Mouse (Mus musculus): ENCODE results near the gene Usp7. TPM values are rescaled to one million over a fixed set of nuclear protein-coding genes. Genes with fewer than 3 reads are reported as not detected.

The Usp7 gene
- total RNA-seq, 1 experiment from 2014 or later = 178 TPM

GRCm38 (mm10) chr16:8667814-8668213, 124.3 kb downstream of the Usp7 start:
- no peak for ATAC-seq (replicated peaks; ENCODE audit: insufficient number of reproducible peaks, low FRiP score, low TSS enrichment, poor library complexity, severe bottlenecking)

DNA sequence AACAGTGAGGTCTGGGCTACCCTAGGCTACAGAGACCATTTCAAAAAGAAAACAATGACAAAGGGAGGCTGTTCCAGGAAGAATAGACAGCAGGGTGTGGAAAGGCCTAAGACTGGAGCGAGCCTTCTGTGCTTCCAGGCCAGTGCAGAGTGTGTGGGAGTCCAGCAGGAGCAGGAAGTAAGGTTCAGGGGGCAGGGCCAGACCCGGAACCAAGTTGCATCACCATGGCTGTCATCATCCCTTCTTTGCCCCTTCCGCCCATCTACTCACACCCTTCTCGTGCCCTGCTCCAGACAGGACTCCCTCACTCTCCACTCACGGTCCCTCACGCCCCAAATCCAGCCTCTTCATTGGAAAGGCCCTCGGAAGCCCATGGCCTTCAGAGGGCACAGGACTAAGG, 124.8 kb downstream of the Usp7 start:
- ATAC-seq (replicated peaks; ENCODE audit: insufficient number of reproducible peaks, low FRiP score, low TSS enrichment, poor library complexity, severe bottlenecking) = peak; percentile 41

DNA sequence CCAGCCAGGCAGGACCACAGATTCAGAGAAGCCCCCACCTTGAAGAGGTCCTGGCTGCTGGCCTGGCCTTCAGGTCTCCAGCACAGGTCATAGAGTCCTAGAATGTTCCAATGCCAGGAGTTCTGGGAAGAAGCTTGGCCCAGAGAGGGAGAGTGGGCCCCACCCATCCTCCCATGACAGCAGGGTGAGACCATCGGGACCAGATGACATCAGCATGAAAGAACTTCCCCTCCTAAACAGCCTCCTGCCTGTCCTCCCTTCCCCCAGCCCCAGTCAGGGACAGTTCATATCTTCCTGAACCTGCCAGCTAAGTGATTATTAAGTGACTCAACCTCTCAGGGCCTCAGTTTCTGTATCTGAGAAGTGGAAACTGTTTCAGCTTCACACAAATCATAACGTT, 125.7 kb downstream of the Usp7 start:
- ATAC-seq (replicated peaks; ENCODE audit: insufficient number of reproducible peaks, low FRiP score, low TSS enrichment, poor library complexity, severe bottlenecking) = no peak

DNA sequence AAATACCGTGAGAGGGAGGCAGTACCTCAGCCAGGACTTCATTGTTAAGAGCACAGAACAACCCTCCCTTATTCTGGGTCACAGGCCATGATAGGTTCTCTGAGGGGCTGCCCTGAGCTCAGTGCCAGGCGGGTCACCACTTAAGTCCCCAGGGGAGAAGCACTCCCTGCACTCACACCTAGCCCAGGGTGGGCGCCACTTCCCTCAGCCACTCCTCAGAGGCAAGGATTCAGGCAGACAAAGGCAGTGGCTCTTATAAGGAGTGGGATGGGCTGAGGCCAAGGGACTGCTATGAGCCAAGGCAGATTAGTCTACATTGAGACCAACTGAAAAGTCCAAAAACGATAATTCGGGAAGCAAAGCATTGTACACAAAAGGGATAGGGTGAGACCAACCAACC, 126.7 kb downstream of the Usp7 start:
- ATAC-seq (replicated peaks; ENCODE audit: insufficient number of reproducible peaks, low FRiP score, low TSS enrichment, poor library complexity, severe bottlenecking) = no peak

GRCm38 (mm10) chr16:8663606-8664539, 128.2 kb downstream of the Usp7 start:
- no peak for ATAC-seq (replicated peaks; ENCODE audit: insufficient number of reproducible peaks, low FRiP score, low TSS enrichment, poor library complexity, severe bottlenecking)

- ATAC-seq (replicated peaks; ENCODE audit: insufficient number of reproducible peaks, low FRiP score, low TSS enrichment, poor library complexity, severe bottlenecking) = no peak
Observed at GRCm38 (mm10) chr16:8663022-8663421, 129.1 kb downstream of the Usp7 start.

- ATAC-seq (replicated peaks; ENCODE audit: insufficient number of reproducible peaks, low FRiP score, low TSS enrichment, poor library complexity, severe bottlenecking) = no peak
Observed at GRCm38 (mm10) chr16:8658764-8659163, 133.3 kb downstream of the Usp7 start.

GRCm38 (mm10) chr16:8658349-8658748, 133.8 kb downstream of the Usp7 start:
- ATAC-seq (replicated peaks; ENCODE audit: insufficient number of reproducible peaks, low FRiP score, low TSS enrichment, poor library complexity, severe bottlenecking) = no peak

DNA sequence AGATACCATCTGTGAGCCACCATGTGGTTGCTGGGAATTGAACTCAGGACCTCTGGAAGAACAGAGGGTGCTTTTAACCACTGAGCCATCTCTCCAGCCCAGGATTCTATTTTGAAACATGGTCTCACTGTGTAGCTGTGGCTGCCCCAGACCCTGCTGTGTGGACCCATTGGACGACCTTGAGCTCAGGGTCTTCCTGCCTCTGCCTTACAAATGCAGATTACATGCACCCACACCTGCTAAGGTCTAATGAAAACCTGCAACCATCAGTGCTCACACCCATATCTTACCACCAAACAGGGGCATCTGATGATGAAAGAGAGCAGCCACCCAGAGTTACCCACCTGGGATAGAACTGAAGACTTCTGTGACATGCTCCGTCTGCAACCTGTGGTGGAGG, 135.9 kb downstream of the Usp7 start:
- no peak for ATAC-seq (replicated peaks; ENCODE audit: insufficient number of reproducible peaks, low FRiP score, low TSS enrichment, poor library complexity, severe bottlenecking)

GRCm38 (mm10) chr16:8655599-8655998, 136.5 kb downstream of the Usp7 start:
- no peak for ATAC-seq (replicated peaks; ENCODE audit: insufficient number of reproducible peaks, low FRiP score, low TSS enrichment, poor library complexity, severe bottlenecking)

GRCm38 (mm10) chr16:8655108-8655507, 137.0 kb downstream of the Usp7 start:
- ATAC-seq (replicated peaks; ENCODE audit: insufficient number of reproducible peaks, low FRiP score, low TSS enrichment, poor library complexity, severe bottlenecking) = no peak

DNA sequence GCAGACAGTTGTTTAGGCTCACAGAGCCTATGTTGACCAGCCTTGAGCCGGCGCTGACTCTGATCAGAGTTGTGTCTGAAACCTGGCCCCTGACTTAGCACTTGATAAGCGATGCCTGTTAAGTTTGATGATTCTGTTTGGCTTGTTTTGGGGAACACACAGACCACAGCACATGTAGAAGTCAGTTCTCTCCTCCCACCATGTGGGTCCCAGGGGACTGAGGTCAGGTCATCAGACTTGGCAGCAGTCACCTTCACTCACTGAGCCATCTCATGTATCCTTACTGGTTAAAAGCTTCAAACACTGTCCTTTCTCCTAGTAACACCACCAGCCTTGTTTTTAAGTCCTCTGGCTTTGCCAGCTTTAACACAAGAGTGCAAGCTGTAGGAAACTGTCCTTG, 142.1 kb downstream of the Usp7 start:
- ATAC-seq (replicated peaks; ENCODE audit: insufficient number of reproducible peaks, low FRiP score, low TSS enrichment, poor library complexity, severe bottlenecking) = no peak

- no peak for ATAC-seq (replicated peaks; ENCODE audit: insufficient number of reproducible peaks, low FRiP score, low TSS enrichment, poor library complexity, severe bottlenecking)
Observed at GRCm38 (mm10) chr16:8645546-8645945, 146.6 kb downstream of the Usp7 start.

- peak; percentile 82 for ATAC-seq (replicated peaks; ENCODE audit: insufficient number of reproducible peaks, low FRiP score, low TSS enrichment, poor library complexity, severe bottlenecking)
Observed at GRCm38 (mm10) chr16:8643855-8644254, 148.3 kb downstream of the Usp7 start.

Other genes starting within 250 kb of the Usp7 start
- gene Pmm2, start 154.6 kb downstream of the Usp7 start, total RNA-seq (2017) = 54.1 to 79.6 TPM (median 75.7 TPM) in 3 replicates
- 5.5 to 11.7 TPM (median 8.6 TPM) in 3 replicates for gene Tmem186, start 154.6 kb downstream of the Usp7 start, total RNA-seq (2017)
- gene Carhsp1, start 120.2 kb downstream of the Usp7 start, total RNA-seq (2017) = 21.1 to 24.1 TPM (median 21.4 TPM) in 3 replicates
- 2.6 TPM in 1 of 3 replicates, not detected in the others for gene Gm5767, start 111.5 kb downstream of the Usp7 start, total RNA-seq (2017)
- gene 1810013L24Rik, start 37.8 kb upstream of the Usp7 start, total RNA-seq (2017) = 111 to 149 TPM (median 140 TPM) in 3 replicates

Measured in monocyte, adult 5-6 weeks (primary cell).